Mouse (Mus musculus): ENCODE measurements around the gene Rangap1.

Gene Rangap1

GRCm38 (mm10) chr15:81694891-81695290 is 50.4 kb downstream of the Rangap1 start:
- no peak for DNase-seq (ENCODE audit: low spot score)

GRCm38 (mm10) chr15:81693967-81694881 is 51.1 kb downstream of the Rangap1 start:
- peak; percentile 75 for DNase-seq (ENCODE audit: low spot score)

DNA sequence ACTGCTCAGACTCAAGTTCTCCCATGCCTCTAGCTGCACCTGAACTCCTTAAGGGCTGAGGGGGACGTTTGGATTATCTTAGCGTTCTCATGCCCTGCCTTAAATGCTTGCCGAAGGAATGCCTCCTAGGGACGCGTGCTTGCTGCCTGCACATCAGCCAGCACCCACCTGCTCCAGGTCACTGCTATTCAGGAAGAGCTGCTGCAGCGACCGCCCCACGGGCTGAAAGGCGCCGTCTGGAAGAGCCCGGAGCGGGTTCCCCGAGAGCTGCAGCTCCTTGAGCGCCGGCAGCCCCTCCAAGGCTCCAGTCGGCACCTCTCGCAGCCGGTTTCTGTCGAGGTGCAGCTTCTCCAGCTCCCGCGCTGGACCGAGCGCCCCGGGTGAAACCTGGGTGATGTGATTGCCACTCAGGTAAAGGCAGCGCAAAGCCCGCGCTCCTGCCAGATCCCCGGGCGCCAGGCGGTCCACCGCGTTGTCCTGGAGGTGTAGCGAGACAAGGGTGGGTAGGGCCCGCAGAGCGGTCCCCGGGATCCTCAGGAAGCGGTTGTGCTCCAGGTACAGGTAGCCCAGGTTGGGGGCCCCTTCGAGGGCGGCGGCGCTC is 51.9 kb downstream of the Rangap1 start:
- DNase-seq (ENCODE audit: low spot score), result no peak

- DNase-seq (ENCODE audit: low spot score), result no peak
Measured at GRCm38 (mm10) chr15:81680301-81680805, 65.0 kb downstream of the Rangap1 start.

- no peak for DNase-seq (ENCODE audit: low spot score)
Measured at GRCm38 (mm10) chr15:81676637-81677036, 68.7 kb downstream of the Rangap1 start.

DNA sequence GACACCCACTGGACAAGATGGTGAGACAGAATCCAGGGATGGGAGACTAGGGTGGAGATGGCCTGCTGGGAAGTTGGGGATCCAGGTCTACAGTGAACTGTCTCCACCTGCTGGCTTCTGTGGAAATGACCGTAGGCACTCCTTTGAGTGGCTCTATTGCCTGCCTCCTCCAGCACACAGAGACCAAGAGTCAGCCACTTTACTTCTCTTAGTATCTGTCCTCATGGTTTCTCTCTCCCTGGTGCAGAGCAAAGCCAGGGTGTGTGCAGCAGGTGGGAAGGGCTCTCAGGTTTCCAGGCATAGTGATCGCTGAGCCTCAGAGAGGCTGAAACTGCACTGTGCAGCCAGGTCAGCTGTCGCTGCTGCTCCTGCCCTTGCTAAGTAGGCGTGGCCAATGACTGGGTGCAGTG is 75.1 kb downstream of the Rangap1 start:
- no peak for DNase-seq (ENCODE audit: low spot score)

DNA sequence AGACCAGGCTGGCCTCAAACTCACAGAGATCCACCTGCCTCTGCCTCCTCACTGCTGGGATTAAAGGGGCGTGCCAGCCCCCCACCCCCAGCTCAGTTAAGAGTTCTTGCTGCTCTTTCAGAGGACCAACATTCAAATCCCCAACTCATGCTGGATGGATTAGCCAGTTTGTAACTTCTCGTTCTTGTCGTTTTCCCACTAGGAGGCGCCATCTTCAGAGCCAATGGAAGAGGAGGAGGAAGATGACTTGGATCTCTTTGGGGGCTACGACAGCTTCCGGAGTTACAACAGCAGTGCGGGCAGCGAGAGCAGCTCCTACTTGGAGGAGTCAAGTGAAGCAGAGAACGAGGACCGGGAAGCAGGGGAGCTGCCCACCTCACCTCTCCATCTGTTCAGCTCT is 78.4 kb downstream of the Rangap1 start:
- DNase-seq (ENCODE audit: low spot score), result no peak

DNA sequence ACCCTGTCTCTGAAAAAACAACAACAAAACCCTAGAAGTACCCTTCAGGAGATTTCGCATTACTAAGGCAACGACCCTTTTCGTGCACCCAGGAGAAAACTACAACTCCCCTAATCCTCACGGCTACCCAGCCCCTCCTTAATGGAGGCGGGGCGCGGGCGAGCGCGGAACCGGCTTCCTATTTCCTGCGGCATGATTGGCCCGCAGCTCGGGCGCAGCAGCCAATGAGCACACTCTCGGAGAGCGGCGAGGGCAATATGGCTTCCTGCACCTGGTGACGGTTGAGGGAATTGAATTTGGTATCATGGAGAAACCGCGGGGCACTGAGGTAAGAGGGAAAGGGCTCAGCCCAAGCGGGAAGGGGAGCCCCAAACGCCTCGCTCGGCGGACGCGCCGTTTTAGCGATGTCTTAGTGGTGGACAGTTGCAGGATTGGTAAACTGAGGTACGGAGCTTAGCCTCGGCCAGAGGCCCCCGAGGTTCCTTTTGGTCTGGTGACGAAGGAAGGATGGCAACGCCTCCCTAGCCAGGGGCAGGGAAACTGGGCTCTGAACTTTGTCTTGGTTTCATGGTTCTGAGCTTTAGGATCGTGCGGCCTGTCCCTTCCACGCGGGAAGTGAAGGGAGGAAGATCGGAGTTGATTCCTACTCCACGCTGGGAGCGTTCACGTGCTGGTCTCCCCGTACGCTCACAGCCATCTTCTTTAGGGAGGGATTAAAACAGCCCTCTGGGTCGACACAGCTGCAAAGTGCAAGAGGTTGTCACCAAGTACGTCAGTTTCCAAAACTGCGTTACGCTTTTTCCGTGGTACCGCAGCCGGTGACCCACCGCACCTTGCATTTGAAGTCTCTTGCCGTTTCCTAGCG is 81.4 kb downstream of the Rangap1 start, which contains the start of gene L3mbtl2:
Gene L3mbtl2, plus strand, starts transcription at position 193 of the 865 bp plus-strand sequence.
- DNase-seq (ENCODE audit: low spot score), result peak; percentile 84

DNA sequence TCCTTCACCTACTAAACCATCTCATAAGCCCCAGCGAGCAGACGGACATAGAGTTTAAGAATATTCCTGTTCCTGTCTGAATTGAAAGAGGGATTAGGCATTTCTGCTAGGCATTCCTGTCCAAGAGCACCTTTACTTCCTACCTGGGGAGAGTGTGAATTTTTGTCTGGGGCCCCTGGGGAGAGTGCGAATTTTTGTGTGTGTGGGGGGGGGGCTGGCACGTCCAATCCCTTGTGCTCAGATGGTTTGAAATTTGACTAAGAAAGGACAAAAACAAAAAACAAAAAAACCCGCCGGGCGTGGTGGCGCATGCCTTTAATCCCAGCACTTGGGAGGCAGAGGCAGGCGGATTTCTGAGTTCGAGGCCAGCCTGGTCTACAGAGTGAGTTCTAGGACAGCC is 82.0 kb downstream of the Rangap1 start:
- no peak for DNase-seq (ENCODE audit: low spot score)

- DNase-seq (ENCODE audit: low spot score), result no peak
Measured at GRCm38 (mm10) chr15:81661701-81662100, 83.6 kb downstream of the Rangap1 start.

All from ovary, adult 18-20 months (tissue).